Mouse (Mus musculus): ENCODE measurements around the gene Grin1. TPM values are rescaled to one million over a fixed set of nuclear protein-coding genes. Genes with fewer than 3 reads are reported as not detected.

Gene Grin1
- polyA plus RNA-seq, 1 experiment from 2014 or later: 0.38 TPM

- no peak overlapping the region for H3K4me2 ChIP-seq
- WGBS: 61% methylated on average over 13 of the region's 13 CpGs
- no peaks in the 10 kb centered on the region for H3K27me3 ChIP-seq
- no peak for ATAC-seq (ENCODE audit: insufficient number of reproducible peaks, insufficient read depth, low FRiP score, low TSS enrichment, low read depth)
- H3K4me3 ChIP-seq: no peak overlapping the region
- no peaks in the 10 kb centered on the region for H3K4me1 ChIP-seq
- H3K9me3 ChIP-seq: no peaks in the 10 kb centered on the region
- peaks cover 97% of the 10 kb centered on the region for H3K36me3 ChIP-seq
- H3K9ac ChIP-seq: no peak overlapping the region
- no peak overlapping the region for H3K27ac ChIP-seq
These were observed 39.8 kb downstream of the Grin1 start for GRCm38 (mm10) chr2:25278928-25279882.

DNA sequence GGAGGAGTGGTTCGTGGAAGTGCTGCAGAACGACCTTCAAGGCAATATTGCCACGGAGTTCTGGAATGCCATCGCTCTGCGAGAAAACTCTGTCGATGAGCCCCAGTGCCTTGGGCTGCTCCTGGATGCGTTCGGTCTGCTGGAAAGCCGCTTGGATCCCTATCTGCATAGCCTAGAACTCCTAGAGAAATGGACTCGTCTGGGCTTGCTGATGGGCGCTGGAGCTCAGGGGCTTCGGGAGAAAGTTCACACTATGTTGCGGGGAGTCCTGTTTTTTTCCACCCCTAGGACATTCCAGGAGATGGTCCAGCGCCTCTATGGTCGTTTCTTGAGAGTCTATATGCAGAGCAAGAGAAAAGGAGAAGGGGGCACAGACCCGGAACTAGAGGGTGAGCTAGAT, 46.0 kb downstream of the Grin1 start:
- peak overlapping the region; percentile 97 for H3K4me2 ChIP-seq
- H3K9me3 ChIP-seq: no peaks in the 10 kb centered on the region
- peak overlapping the region; percentile 95 for H3K9ac ChIP-seq
- 0 out of 2 replicates have a peak overlapping the region, but pooled peaks have one; percentile 80 for H3K27ac ChIP-seq
- WGBS: 36% methylated on average over 16 of the region's 16 CpGs
- no peaks in the 10 kb centered on the region for H3K27me3 ChIP-seq
- peaks cover 22% of the 10 kb centered on the region for H3K4me1 ChIP-seq
- peak overlapping the region; percentile 95 for H3K4me3 ChIP-seq
- H3K36me3 ChIP-seq: peaks cover 73% of the 10 kb centered on the region
- no peak for ATAC-seq (ENCODE audit: insufficient number of reproducible peaks, insufficient read depth, low FRiP score, low TSS enrichment, low read depth)

GRCm38 (mm10) chr2:25272515-25272914, 46.5 kb downstream of the Grin1 start:
- Histone ChIP-seq H3K4me3 (peak overlapping the region; percentile 95), H3K36me3 (peaks cover 73% of the 10 kb centered on the region), H3K27ac (peak overlapping the region; percentile 80; the same call in 1 of the 2 replicates), H3K9me3 (no peaks in the 10 kb centered on the region), H3K4me1 (peaks cover 22% of the 10 kb centered on the region), H3K27me3 (no peaks in the 10 kb centered on the region), H3K4me2 (peak overlapping the region; percentile 97), H3K9ac (peak overlapping the region; percentile 95)
- WGBS: under 1% methylated on average over 29 of the region's 29 CpGs
- 0 out of 2 replicates have a peak, but pooled peaks have one; percentile 20 for ATAC-seq (ENCODE audit: insufficient number of reproducible peaks, insufficient read depth, low FRiP score, low TSS enrichment, low read depth)

GRCm38 (mm10) chr2:25271827-25272511, 47.0 kb downstream of the Grin1 start, which contains the start of the genes Ssna1 and Anapc2:
Gene Ssna1, minus strand, starts transcription at chr2:25272438.
Gene Anapc2, plus strand, starts transcription at chr2:25272478.
- Histone ChIP-seq H3K4me2 (peak within 1 kb of the TSS; percentile 97), H3K36me3 (peaks cover 72% of the 10 kb centered on the region), H3K4me3 (peak within 1 kb of the TSS; percentile 95), H3K9me3 (no peaks in the 10 kb centered on the region), H3K27ac (peak within 1 kb of the TSS; percentile 80), H3K27me3 (no peaks in the 10 kb centered on the region), H3K9ac (peak within 1 kb of the TSS; percentile 95), H3K4me1 (peaks cover 23% of the 10 kb centered on the region)
- under 1% methylated on average over 53 of the region's 55 CpGs for WGBS
- ATAC-seq (ENCODE audit: insufficient number of reproducible peaks, insufficient read depth, low FRiP score, low TSS enrichment, low read depth): peak; percentile 92

- H3K4me1 ChIP-seq: peaks cover 51% of the 10 kb centered on the region
- 73% methylated on average over 4 of the region's 4 CpGs for WGBS
- peaks cover 20% of the 10 kb centered on the region for H3K27me3 ChIP-seq
These were observed 51.2 kb downstream of the Grin1 start for GRCm38 (mm10) chr2:25267746-25268309.

GRCm38 (mm10) chr2:25267241-25267640, 51.7 kb downstream of the Grin1 start:
- H3K27ac ChIP-seq: no peak overlapping the region
- H3K4me1 ChIP-seq: peaks cover 51% of the 10 kb centered on the region
- no peak overlapping the region for H3K4me3 ChIP-seq
- peaks cover 34% of the 10 kb centered on the region for H3K36me3 ChIP-seq
- no peak for ATAC-seq (ENCODE audit: insufficient number of reproducible peaks, insufficient read depth, low FRiP score, low TSS enrichment, low read depth)
- H3K4me2 ChIP-seq: no peak overlapping the region
- H3K9me3 ChIP-seq: no peaks in the 10 kb centered on the region
- H3K27me3 ChIP-seq: peaks cover 21% of the 10 kb centered on the region
- 0 out of 2 replicates have a peak overlapping the region, but pooled peaks have one; percentile 46 for H3K9ac ChIP-seq

More at GRCm38 (mm10) chr2:25267746-25268309, 51.2 kb downstream of the Grin1 start:
- Histone ChIP-seq H3K9ac (no peak overlapping the region), H3K36me3 (peaks cover 34% of the 10 kb centered on the region), H3K27ac (no peak overlapping the region), H3K4me2 (no peak overlapping the region), H3K4me3 (no peak overlapping the region), H3K9me3 (no peaks in the 10 kb centered on the region)
- ATAC-seq (ENCODE audit: insufficient number of reproducible peaks, insufficient read depth, low FRiP score, low TSS enrichment, low read depth): no peak

DNA sequence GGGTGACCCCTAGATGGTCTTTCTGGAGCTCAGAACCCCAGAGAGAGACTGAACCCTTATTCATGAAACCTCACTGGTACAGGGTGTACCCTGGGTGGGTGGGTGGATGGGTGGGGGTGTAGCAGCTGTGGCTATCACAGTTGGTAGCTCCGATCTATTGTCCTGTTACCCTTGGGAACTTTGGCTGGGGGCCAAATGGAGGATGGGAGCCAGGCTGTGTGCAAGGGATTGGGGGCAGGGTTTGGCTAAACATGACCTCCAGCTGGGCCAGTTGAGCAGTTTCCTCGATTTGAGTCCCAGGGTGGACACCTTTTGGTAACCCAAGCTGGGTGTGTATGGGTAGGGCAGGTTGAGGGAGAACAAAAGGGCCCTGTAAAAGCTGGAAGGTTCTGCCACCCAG, 52.3 kb downstream of the Grin1 start:
- Histone ChIP-seq H3K27ac (no peak overlapping the region), H3K9me3 (no peaks in the 10 kb centered on the region), H3K9ac (peak overlapping the region; percentile 77; the same call in 1 of the 2 replicates), H3K4me3 (no peak overlapping the region), H3K27me3 (peaks cover 21% of the 10 kb centered on the region), H3K36me3 (peaks cover 34% of the 10 kb centered on the region), H3K4me1 (peaks cover 51% of the 10 kb centered on the region), H3K4me2 (no peak overlapping the region)
- WGBS: 54% methylated on average over 2 of the region's 2 CpGs
- ATAC-seq (ENCODE audit: insufficient number of reproducible peaks, insufficient read depth, low FRiP score, low TSS enrichment, low read depth): no peak

DNA sequence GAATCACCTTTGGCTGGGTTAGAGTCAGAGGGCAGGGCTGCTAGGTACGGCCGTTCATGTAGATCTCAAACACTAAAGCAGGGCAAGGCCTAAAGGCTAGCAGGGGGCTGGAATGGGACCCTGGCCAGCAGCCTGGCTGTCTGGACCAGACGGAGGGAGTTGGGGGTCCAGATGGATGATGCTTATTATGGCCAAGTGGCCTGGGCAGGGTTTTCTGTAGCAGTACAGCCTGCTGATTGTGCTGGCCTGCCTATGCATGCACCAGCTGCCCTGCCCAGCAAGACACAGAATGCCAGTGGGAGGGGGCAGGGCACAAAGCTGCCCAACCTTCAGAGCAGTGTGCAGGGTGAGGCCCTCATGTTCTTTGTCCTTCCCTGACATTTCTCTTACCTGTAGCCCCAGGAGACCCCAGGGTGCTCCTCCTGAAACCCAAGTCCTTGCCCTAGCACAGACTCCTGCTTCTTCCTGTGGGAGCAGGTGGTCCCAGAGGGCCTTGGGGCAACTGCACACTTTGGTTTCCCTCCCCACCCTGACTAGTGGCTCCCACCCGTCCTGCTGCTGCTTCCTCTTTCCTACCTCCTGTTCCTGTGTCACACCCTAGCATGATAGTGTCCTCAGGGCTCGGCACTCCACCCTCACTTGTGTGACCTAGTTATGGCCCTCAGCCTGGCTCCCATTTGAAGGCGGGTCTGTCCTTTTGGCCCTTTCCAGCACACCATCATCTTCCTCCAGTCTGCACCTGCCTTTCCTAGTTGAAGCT, 52.9 kb downstream of the Grin1 start:
- H3K36me3 ChIP-seq: peaks cover 34% of the 10 kb centered on the region
- H3K27me3 ChIP-seq: peaks cover 21% of the 10 kb centered on the region
- peak overlapping the region; percentile 77 for H3K9ac ChIP-seq
- WGBS: 68% methylated on average over 6 of the region's 6 CpGs
- no peak overlapping the region for H3K27ac ChIP-seq
- H3K4me1 ChIP-seq: peaks cover 45% of the 10 kb centered on the region
- no peak for ATAC-seq (ENCODE audit: insufficient number of reproducible peaks, insufficient read depth, low FRiP score, low TSS enrichment, low read depth)
- no peaks in the 10 kb centered on the region for H3K9me3 ChIP-seq
- H3K4me3 ChIP-seq: 0 out of 2 replicates have a peak overlapping the region, but pooled peaks have one; percentile 9
- peak overlapping the region; percentile 24 for H3K4me2 ChIP-seq

DNA sequence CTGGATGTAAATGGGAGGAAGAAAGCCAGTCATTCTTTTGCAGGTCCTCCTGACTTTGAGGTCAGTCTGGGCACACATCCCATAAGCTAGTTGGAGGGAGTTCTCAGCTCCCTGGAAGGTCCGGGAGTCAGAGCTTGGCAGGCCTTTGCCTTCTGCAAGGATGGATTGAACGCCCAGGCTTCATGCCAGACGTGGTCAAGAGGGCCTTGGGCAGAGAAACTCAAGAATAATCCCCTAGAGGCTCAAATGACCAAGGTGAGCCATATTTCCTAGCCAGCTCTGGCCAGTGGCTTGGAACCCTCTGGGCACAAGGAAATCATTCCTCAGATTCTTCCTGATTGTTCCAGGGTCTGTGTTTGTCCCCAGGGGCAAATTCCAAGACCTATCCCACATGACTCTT, 54.1 kb downstream of the Grin1 start:
- H3K4me1 ChIP-seq: peaks cover 40% of the 10 kb centered on the region
- no peaks in the 10 kb centered on the region for H3K9me3 ChIP-seq
- peaks cover 21% of the 10 kb centered on the region for H3K27me3 ChIP-seq
- H3K27ac ChIP-seq: no peak overlapping the region
- peak overlapping the region; percentile 99 for H3K4me2 ChIP-seq
- H3K36me3 ChIP-seq: peaks cover 22% of the 10 kb centered on the region
- WGBS: 61% methylated on average over 3 of the region's 3 CpGs
- ATAC-seq (ENCODE audit: insufficient number of reproducible peaks, insufficient read depth, low FRiP score, low TSS enrichment, low read depth): no peak
- H3K4me3 ChIP-seq: no peak overlapping the region
- H3K9ac ChIP-seq: peak overlapping the region; percentile 77

DNA sequence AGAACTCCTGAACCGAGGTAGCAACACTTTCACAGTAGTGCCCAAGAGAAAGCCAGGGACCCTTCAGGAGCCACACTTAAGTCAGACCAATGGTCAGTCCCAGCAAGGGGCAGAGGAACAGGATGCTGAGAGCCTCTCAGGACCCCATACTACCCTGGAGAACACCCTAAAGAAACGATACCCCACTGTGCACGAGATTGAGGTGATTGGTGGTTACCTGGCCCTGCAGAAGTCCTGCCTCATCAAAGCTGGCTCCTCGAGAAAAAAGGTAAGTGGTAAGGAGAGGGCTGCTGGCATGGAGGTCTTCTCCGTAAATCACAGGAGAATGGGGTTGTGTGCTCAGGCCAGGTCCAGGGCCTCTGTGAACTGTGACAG, 54.7 kb downstream of the Grin1 start:
- Histone ChIP-seq H3K4me2 (peak overlapping the region; percentile 99), H3K36me3 (peaks cover 17% of the 10 kb centered on the region), H3K4me3 (peak overlapping the region; percentile 79; the same call in 1 of the 2 replicates), H3K9me3 (no peaks in the 10 kb centered on the region), H3K4me1 (peaks cover 40% of the 10 kb centered on the region), H3K27me3 (peaks cover 21% of the 10 kb centered on the region), H3K9ac (peak overlapping the region; percentile 77), H3K27ac (no peak overlapping the region)
- no peak for ATAC-seq (ENCODE audit: insufficient number of reproducible peaks, insufficient read depth, low FRiP score, low TSS enrichment, low read depth)
- WGBS: 76% methylated on average over 5 of the region's 5 CpGs
